Mouse (Mus musculus) kidney, postnatal 14 days (tissue): ENCODE measurements at regions not wholly inside any gene's neighbourhood (a gene's known extent, or its start where the extent isn't known, plus 50 kb on each side); places are given as distances from the start of the nearest gene placed in this dataset.

ENCODE experiments used
- DNase-seq: peaks from one replicate; pipeline ENCODE4 v3.0.0; 2022; ENCODE audit warnings: mixed read lengths

- no peak for DNase-seq
Measured at GRCm38 (mm10) chr6:36058206-36058605, 329.7 kb upstream of the Chrm2 start.

DNA sequence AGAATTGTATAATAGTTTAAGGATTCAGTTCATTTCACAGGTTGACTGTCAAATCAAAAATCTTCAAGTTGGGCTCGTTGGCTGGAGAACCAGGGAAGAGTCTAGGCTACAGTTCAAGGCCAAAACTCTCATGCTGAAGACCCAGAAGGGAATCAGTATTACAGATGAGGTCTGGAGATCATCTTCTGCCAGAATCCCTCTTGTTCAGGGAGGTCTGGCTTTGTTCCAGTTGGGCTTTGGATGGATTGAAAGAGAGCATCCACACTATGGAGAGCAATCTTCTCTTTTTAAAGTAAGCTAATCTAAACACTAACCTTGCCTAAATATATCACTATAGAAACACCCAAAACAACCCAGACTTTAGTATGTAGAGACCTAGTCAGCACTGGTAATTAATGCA is 327.5 kb upstream of the Chrm2 start:
- DNase-seq, result no peak

- DNase-seq, result no peak
Measured at GRCm38 (mm10) chr6:36064919-36065318, 323.0 kb upstream of the Chrm2 start.

DNA sequence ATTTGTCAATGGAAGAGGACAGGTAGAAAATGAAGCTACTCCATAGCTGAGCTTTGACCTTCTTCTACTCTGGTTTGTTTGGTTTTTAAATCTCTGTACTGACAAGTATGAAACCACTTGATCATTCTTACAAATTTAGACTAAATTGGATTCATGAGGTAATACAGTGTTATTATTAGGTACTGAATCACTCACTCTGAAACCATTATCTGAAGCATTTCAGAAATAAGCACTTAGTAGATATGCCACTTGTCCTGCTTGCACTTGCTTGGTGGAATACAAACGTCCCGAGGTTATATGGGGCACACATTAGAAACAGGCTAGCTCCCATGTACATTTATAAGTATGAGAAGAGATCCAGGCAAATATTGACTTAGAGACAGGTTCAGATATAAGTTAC is 319.2 kb upstream of the Chrm2 start:
- DNase-seq, result no peak

- DNase-seq, result no peak
Measured at GRCm38 (mm10) chr6:36079559-36079958, 308.3 kb upstream of the Chrm2 start.

GRCm38 (mm10) chr6:36093584-36093983 is 294.3 kb upstream of the Chrm2 start:
- no peak for DNase-seq

- DNase-seq, result no peak
Measured at GRCm38 (mm10) chr6:36094075-36094474, 293.8 kb upstream of the Chrm2 start.

DNA sequence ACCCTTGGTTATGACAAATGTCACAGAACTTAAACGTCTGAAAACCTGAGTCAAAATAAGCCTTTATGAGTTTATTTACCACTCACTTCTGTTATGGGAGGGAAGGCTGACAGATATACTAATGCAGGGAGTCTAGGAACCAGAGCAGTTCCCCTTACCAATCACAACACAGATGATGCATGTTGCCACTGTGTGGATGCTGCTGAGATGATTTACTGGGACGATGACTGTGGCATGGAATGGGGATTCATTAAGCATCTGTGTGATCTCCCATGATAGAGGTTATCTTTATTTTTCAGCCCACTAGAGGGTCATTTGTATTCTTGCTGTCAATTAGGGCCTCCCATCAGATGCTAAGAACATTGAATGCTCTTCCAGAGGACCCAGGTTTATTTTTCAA is 290.5 kb upstream of the Chrm2 start:
- DNase-seq, result no peak

DNA sequence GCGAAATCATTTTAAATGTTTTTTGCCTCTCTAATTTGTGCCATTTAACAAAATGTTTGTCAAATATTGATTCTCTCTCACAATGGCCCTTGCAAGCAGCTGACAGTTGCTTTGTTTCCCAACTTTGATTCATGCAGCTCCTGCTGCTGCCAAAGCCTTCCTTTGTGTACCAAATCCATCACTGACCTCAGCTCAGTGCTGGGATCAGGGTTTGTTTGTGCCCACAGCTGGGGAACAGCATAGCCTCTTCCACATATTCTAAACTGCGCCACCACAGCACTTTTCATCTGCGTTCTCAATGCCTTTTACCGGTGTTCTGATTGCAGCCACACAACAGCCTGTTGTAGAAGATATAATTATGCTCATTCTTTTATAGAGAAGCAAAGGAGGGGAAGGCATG is 289.7 kb upstream of the Chrm2 start:
- DNase-seq, result no peak

- no peak for DNase-seq
Measured at GRCm38 (mm10) chr6:36108830-36109229, 279.1 kb upstream of the Chrm2 start.

DNA sequence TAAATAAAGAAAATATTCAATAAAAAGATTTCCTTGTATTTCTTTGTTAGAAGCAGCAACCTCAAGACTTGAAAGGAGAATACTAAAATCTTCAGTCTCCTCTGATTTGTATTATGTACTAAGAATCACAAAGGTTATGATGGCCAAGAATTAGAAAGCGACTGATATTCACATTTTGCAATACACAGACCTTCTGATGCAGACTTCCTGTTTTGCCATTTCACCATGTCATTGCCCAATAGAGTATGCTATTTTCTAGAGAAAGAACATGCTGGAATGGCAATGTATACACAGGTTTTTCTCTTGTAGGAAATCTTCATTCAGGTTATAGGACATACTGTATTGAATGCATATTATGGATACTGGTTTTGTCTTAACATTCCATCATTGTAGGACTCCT is 250.7 kb upstream of the Chrm2 start:
- DNase-seq, result no peak

DNA sequence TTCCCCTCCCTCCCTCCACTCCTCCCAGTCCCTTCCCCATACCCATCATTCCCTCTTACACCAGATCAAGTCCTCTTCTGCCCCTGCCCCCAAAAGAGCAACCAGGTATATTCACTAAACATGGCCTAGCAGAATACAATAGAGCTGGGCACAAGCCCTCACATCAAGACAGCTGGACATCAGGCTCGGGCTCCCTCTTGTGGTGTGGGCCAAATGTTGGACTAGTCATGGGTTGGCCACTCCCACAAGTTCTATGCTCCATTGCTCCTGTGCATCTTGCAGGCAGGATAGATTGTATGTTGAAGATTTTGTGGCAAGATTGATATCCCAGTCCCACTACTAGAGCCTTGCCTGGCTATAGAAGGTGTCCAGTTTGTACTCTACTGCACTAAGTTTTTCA is 240.6 kb upstream of the Chrm2 start:
- DNase-seq, result no peak

- DNase-seq, result no peak
Measured at GRCm38 (mm10) chr6:36174514-36174913, 213.4 kb upstream of the Chrm2 start.

DNA sequence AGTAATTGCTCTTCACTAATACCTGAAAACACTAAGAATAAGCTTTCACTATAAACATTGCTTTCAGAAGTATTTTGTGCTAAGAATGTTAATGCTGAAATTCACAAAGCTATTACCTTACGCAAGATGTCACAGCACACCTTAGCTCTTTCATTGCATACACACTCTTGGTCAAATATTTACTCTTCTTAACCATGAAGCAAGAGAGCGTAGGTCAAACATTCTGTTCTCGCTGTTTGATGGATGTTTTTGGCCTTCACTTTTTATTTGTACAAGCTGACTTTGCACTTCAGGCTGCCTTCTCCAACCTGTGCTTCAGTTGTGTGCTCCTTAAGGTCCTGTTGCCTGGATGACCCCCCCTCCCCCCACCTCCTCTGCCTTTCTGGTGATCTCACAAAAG is 212.8 kb upstream of the Chrm2 start:
- DNase-seq, result no peak

GRCm38 (mm10) chr6:36179895-36180294 is 208.0 kb upstream of the Chrm2 start:
- DNase-seq, result no peak

GRCm38 (mm10) chr6:36182698-36183097 is 205.2 kb upstream of the Chrm2 start:
- DNase-seq, result no peak

- DNase-seq, result no peak
Measured at GRCm38 (mm10) chr6:36206666-36207065, 181.2 kb upstream of the Chrm2 start.

DNA sequence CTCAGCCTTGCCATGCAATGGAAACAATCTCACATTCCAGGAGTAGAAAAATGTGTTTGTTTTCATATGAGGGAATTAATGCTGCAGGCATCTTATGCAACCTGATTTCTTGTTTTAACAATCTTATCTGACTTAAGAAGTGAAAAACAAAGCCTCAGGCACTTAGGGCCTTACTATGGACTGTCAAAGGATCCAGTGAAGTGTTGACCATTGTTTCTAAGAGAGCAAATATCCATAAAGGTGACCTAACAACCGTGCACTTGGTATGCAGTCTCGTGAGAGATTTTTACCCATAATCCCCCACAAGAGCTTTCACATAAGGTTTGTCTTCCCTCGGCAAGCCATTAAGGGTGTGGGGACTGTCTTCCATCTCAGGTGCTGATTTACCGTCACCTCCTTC is 166.6 kb upstream of the Chrm2 start:
- no peak for DNase-seq

GRCm38 (mm10) chr6:36234438-36234837 is 153.4 kb upstream of the Chrm2 start:
- no peak for DNase-seq

DNA sequence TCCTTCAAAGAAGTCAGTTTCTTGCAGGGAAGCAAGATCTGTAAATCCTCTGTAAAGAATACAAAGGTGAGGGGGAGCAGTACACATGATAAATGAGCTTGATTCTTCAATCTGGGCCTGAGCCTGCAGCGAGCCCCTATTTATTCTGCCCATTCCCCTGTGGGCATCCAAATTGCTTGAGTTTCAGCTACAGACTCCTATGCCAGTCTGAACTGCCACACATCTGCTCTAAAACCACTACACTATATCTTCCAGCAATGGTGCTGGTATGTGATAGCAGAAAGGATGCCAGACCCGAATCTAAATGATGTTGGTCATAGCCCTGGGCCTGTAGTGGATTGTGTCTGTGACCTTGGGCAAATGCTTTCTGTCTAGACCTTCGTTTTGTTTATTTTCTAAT is 140.9 kb upstream of the Chrm2 start:
- no peak for DNase-seq

DNA sequence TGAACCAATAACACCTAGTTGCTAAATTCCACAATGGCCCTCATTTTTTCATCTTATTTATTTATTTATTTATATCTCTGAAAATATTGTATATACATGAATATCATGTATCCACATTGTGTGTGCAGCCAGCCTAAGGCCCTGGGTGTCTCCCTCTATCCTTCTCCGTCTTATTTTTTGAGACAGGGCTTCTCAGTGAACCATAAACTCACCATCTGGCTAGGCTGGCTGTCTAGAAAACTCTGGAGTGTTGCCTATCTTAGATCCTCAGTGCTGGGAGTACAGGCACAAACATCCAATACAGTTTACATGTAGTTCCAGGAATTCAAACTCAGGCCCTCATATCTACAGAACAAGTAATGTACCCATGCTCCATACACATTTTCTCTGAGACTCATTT is 139.7 kb upstream of the Chrm2 start:
- no peak for DNase-seq

- DNase-seq, result peak; percentile 2
Measured at GRCm38 (mm10) chr6:36249047-36249446, 138.8 kb upstream of the Chrm2 start.

DNA sequence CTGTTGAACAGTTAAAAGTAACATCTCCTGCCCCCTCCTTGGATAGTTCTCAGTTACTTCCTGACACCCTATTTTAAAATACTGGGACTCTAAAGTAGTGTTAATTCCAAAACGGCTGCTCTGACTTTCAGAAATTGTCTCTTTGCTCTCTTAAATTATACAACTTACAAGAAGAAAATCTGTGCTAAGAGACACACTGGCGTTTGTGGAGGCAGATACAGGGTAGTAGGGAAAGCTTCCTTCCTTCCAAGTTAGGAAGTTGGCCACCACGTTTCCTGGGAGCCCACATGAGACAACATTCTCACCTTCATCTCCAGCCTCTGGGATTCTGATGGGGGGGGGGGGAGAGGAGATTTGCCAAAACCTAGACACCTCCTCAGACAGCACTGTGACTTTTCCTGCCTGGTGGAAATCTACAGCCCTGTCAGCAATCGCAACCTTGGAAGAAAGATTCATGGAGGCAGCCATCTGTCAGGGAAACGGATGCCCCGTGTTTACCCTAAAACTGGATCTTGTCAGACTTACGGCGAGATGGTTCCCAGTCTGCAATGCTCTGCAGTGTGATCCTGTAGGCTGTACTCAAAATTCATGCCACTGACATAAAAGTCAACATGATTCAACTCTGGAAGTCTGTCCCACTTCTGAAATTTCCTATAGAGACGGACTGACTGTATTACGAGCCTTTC is 121.0 kb upstream of the Chrm2 start:
- no peak for DNase-seq

DNA sequence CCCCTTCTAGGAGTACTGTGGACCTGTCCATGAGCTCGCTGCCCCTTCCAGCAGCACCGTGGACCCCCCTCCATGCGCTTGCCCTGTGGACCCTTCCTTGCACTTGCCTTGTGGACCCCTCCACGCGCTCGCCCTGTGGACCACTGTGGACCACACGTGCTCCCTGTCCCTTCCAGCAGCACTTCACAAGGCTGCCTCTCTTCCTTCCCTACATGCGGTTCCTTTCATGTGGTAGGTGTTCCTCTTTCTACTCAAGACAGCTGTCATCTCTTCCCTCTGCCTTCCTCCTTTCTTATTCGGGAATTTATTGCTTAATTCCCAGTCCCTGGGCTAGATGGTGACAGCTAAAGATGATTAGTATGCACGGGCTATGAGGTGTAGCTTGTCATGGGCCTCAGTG is 101.2 kb upstream of the Chrm2 start:
- no peak for DNase-seq

- no peak for DNase-seq
Measured at GRCm38 (mm10) chr6:36313586-36313985, 74.3 kb upstream of the Chrm2 start.
